Mouse (Mus musculus): ENCODE data around the gene Wnt6.

GRCm38 (mm10) chr1:74804211-74804870 lies 32.6 kb downstream of the Wnt6 start:
- no peak for TF ChIP-seq CTCF (IDR thresholded peaks at IDR 0.05; ENCODE audit: control insufficient read depth, insufficient read depth, low read length)
- TF ChIP-seq POLR2A (IDR thresholded peaks at IDR 0.05; ENCODE audit: borderline replicate concordance, control insufficient read depth, low read depth, low read length), result no peak

Data from bone marrow, adult 2 months (tissue).